Mouse (Mus musculus): Measurements from ENCODE around the gene Epb41l2.

- no peak for TF ChIP-seq CTCF (IDR thresholded peaks at IDR 0.05; ENCODE audit: low read depth)
- TF ChIP-seq EP300 (IDR thresholded peaks at IDR 0.05; ENCODE audit: low read depth) = no peak
Measured at GRCm38 (mm10) chr10:25392786-25393185, 33.2 kb downstream of the Epb41l2 start.
